8 mouse cellular contexts compared by ENCODE assay signal in genomic region chr11:120255038-120255437, GRCm38 (mm10). TPM values are rescaled to one million over a fixed set of nuclear protein-coding genes. Genes with fewer than 3 reads are reported as not detected.
DNase-seq lines count a peak whose midpoint lies in the region; ATAC-seq and TF ChIP-seq lines count a peak whose summit lies in the region.

No protein-coding gene starts in this region.

- H3K9ac ChIP-seq in hindbrain, postnatal 0 days (replicated peaks; ENCODE audit: low read length): no peak overlapping the region
- H3K9ac ChIP-seq in limb, embryonic 14.5 days (ENCODE audit: low read depth, low read length, severe bottlenecking): 0 out of 2 replicates have a peak overlapping the region, but pooled peaks have one; percentile 4

- no peak for TF ChIP-seq CTCF in hindbrain, postnatal 0 days (IDR thresholded peaks at IDR 0.05; ENCODE audit: low read depth)

- H3K27ac ChIP-seq in hindbrain, postnatal 0 days: peak overlapping the region; percentile 57
- no peak overlapping the region for H3K27ac ChIP-seq in limb, embryonic 14.5 days (replicated peaks; ENCODE audit: low read depth, low read length)

- no peaks in the 10 kb centered on the region for H3K9me3 ChIP-seq in hindbrain, postnatal 0 days (ENCODE audit: low read length)
- no peaks in the 10 kb centered on the region for H3K9me3 ChIP-seq in limb, embryonic 14.5 days (ENCODE audit: control insufficient read depth, low read length)

- H3K4me2 ChIP-seq in hindbrain, postnatal 0 days (ENCODE audit: low read depth, low read length): no peak overlapping the region
- no peak overlapping the region for H3K4me2 ChIP-seq in limb, embryonic 14.5 days (replicated peaks; ENCODE audit: low read depth, low read length, severe bottlenecking)

- 30% methylated on average over 6 of the region's 6 CpGs for WGBS in hindbrain, postnatal 0 days
- WGBS in limb, embryonic 14.5 days: 55% methylated on average over 6 of the region's 6 CpGs

- no peak overlapping the region for H3K4me3 ChIP-seq in hindbrain, postnatal 0 days (ENCODE audit: low read length)
- H3K4me3 ChIP-seq in limb, embryonic 14.5 days (replicated peaks; ENCODE audit: low read length): no peak overlapping the region

- no peaks in the 10 kb centered on the region for H3K36me3 ChIP-seq in hindbrain, postnatal 0 days (ENCODE audit: insufficient read depth, low read length)
- no peaks in the 10 kb centered on the region; the same call in none of the 2 replicates for H3K36me3 ChIP-seq in limb, embryonic 14.5 days (ENCODE audit: control insufficient read depth, insufficient read depth, low read length)

- peak; percentile 54; the same call in 1 of the 2 replicates for ATAC-seq in hindbrain, postnatal 0 days
- no peak for ATAC-seq in limb, embryonic 14.5 days (ENCODE audit: low FRiP score, low read depth)

- no peaks in the 10 kb centered on the region for H3K27me3 ChIP-seq in hindbrain, postnatal 0 days (ENCODE audit: insufficient read depth, low read length)
- H3K27me3 ChIP-seq in limb, embryonic 14.5 days (ENCODE audit: control insufficient read depth, insufficient read depth, low read length): no peaks in the 10 kb centered on the region

- peaks cover 64% of the 10 kb centered on the region for H3K4me1 ChIP-seq in hindbrain, postnatal 0 days (ENCODE audit: insufficient read depth, low read length)
- H3K4me1 ChIP-seq in limb, embryonic 14.5 days (ENCODE audit: control insufficient read depth, insufficient read depth, low read length): peaks cover 89% of the 10 kb centered on the region

- no peak for TF ChIP-seq POLR2A in limb, embryonic 14.5 days (IDR thresholded peaks at IDR 0.05; ENCODE audit: borderline replicate concordance, extremely low read depth, insufficient read depth, insufficient read length)

- DNase-seq in layer of hippocampus, adult 11-12 months (ENCODE audit: low spot score): peak; percentile 73
- DNase-seq in layer of hippocampus, adult 9-10 months (ENCODE audit: low spot score): no peak
- peak; percentile 95 for DNase-seq in cerebellum, adult 9-11 months
- DNase-seq in gastrocnemius, postnatal 36 days: peak; percentile 89 to 90
- DNase-seq in hindbrain, postnatal 0 days (ENCODE audit: low spot score): peak; percentile 83
- DNase-seq in limb, embryonic 14.5 days (ENCODE audit: low spot score): no peak
- DNase-seq in right cerebral cortex, postnatal 14 days: peak; percentile 65
- DNase-seq in thymus, adult 18-20 months: no peak

- intact Hi-C loops in gastrocnemius, postnatal 36 days (cut with DNase I): no loop called here

RNA-seq across cellular contexts. Expression of gene Bahcc1, which starts 22.3 kb away (rescaled TPM):
- 1 to 10 TPM; 2.3 to 4.1 TPM for total RNA-seq in gastrocnemius, postnatal 36 days (2021)
- 31.1 and 43.1 TPM in 2 replicates for total RNA-seq in hindbrain, postnatal 0 days (2014; rRNA removed)
- polyA plus RNA-seq in hindbrain, postnatal 0 days (2015; fragmentation: Nextera tagmentation; extraction: Ambion mirVana): 8.8 and 9.1 TPM in 2 replicates
- polyA plus RNA-seq in limb, embryonic 14.5 days (2012; rRNA removed): 22.9 and 28.3 TPM in 2 replicates
- polyA plus RNA-seq in limb, embryonic 14.5 days (2014; fragmentation: Nextera tagmentation; extraction: Ambion mirVana): 14.0 and 14.9 TPM in 2 replicates

Comparison
In these comparisons a context has a peak if more than half of its experiments do, and no peak if none do; other contexts are left out.
1. DNase-seq: peak in layer of hippocampus, adult 11-12 months (single experiment), cerebellum, adult 9-11 months (single experiment), gastrocnemius, postnatal 36 days (2 of 2), hindbrain, postnatal 0 days (single experiment) and right cerebral cortex, postnatal 14 days (single experiment); none in layer of hippocampus, adult 9-10 months (single experiment), limb, embryonic 14.5 days (single experiment) and thymus, adult 18-20 months (0 of 2).